Mouse (Mus musculus) stomach, embryonic 14.5 days (tissue): ENCODE measurements around the gene Uspl1. TPM values are rescaled to one million over a fixed set of nuclear protein-coding genes. Genes with fewer than 3 reads are reported as not detected.

Experiments used
- ATAC-seq: fragments of 200-750 bp; cut with Nextera tagmentation; 2 replicates; pipeline ENCODE4 v1.8.0; 2017; ENCODE audit warnings: low read depth, moderate TSS enrichment; ENCODE audit not compliant: insufficient number of reproducible peaks, insufficient read depth, low FRiP score
- H3K27ac ChIP-seq: fragments of 300-500 bp; sonication (generic); 2 replicates; pipeline ENCODE4 v1.5.1; 2014; ENCODE audit warnings: mild to moderate bottlenecking, low read length, moderate library complexity, mixed read lengths
- H3K27me3 ChIP-seq: fragments of 300-500 bp; sonication (generic); 2 replicates; pipeline ENCODE4 v1.6.1; 2014; ENCODE audit warnings: low read length, control low read depth, mixed read lengths; ENCODE audit not compliant: control insufficient read depth, insufficient read depth
- H3K36me3 ChIP-seq: fragments of 300-500 bp; sonication (generic); 2 replicates; pipeline ENCODE4 v1.6.1; 2014; ENCODE audit warnings: mild to moderate bottlenecking, control low read depth, low read length, moderate library complexity, mixed read lengths; ENCODE audit not compliant: control insufficient read depth, insufficient read depth
- H3K4me1 ChIP-seq: fragments of 300-500 bp; sonication (generic); 2 replicates; pipeline ENCODE4 v1.6.1; 2014; ENCODE audit warnings: low read length, control low read depth, mixed read lengths; ENCODE audit not compliant: control insufficient read depth, insufficient read depth
- H3K4me2 ChIP-seq: fragments of 300-500 bp; sonication (generic); replicated peaks from 2 replicates; pipeline ENCODE4 v1.6.1; 2014; ENCODE audit warnings: low read depth, low read length, control low read depth
- H3K4me3 ChIP-seq: fragments of 300-500 bp; sonication (generic); 2 replicates; pipeline ENCODE4 v1.5.1; 2014; ENCODE audit warnings: low read depth, low read length, control low read depth
- H3K9ac ChIP-seq: fragments of 300-500 bp; sonication (generic); replicated peaks from 2 replicates; pipeline ENCODE4 v1.6.1; 2014; ENCODE audit warnings: low read depth, mild to moderate bottlenecking, control low read depth, low read length, moderate library complexity, mixed read lengths
- H3K9me3 ChIP-seq: fragments of 300-500 bp; sonication (generic); 2 replicates; pipeline ENCODE4 v1.6.1; 2016; ENCODE audit warnings: low read depth, low read length, control low read depth; ENCODE audit not compliant: control insufficient read depth
- WGBS: fragments of 180-500 bp; shearing (Covaris S2); extraction: QIAGEN DNeasy Blood & Tissue Kit; methylation state at CpG from one replicate; pipeline ENCODE4 v1.1.7; 2014; 5-methylcytosine and 5-hydroxymethylcytosine counted together
- polyA plus RNA-seq: library from polyadenylated mRNA; unstranded; fragments of >200 nt; fragmentation: Nextera tagmentation; extraction: Ambion mirVana; gene quantifications from 2 replicates; pipeline ENCODE4 v1.2.1, GENCODE M21; 2014

Gene Uspl1
- polyA plus RNA-seq, 1 experiment from 2014 or later: 54.4 TPM

GRCm38 (mm10) chr5:149196611-149197010 is 12.5 kb downstream of the Uspl1 start:
- no peak for ATAC-seq
- Histone ChIP-seq H3K36me3 (peaks cover 66% of the 10 kb centered on the region), H3K27ac (no peak overlapping the region), H3K4me1 (peaks cover 5% of the 10 kb centered on the region), H3K9me3 (no peaks in the 10 kb centered on the region), H3K4me3 (no peak overlapping the region), H3K4me2 (no peak overlapping the region), H3K27me3 (no peaks in the 10 kb centered on the region), H3K9ac (no peak overlapping the region)
- 3% methylated on average over 1 of the region's 1 CpGs for WGBS

GRCm38 (mm10) chr5:149198782-149199181 is 14.6 kb downstream of the Uspl1 start:
- Histone ChIP-seq H3K4me1 (peaks cover 5% of the 10 kb centered on the region), H3K9ac (no peak overlapping the region), H3K36me3 (peaks cover 70% of the 10 kb centered on the region), H3K4me3 (no peak overlapping the region), H3K27me3 (no peaks in the 10 kb centered on the region), H3K4me2 (no peak overlapping the region), H3K27ac (no peak overlapping the region), H3K9me3 (no peaks in the 10 kb centered on the region)
- 93% methylated on average over 1 of the region's 1 CpGs for WGBS
- ATAC-seq: no peak

GRCm38 (mm10) chr5:149202941-149203340 is 18.8 kb downstream of the Uspl1 start:
- Histone ChIP-seq H3K4me3 (no peak overlapping the region), H3K9ac (no peak overlapping the region), H3K4me2 (no peak overlapping the region), H3K9me3 (no peaks in the 10 kb centered on the region), H3K4me1 (no peaks in the 10 kb centered on the region), H3K27me3 (no peaks in the 10 kb centered on the region), H3K36me3 (peaks cover 63% of the 10 kb centered on the region), H3K27ac (no peak overlapping the region)
- 77% methylated on average over 5 of the region's 5 CpGs for WGBS
- no peak for ATAC-seq

- Histone ChIP-seq H3K27me3 (no peaks in the 10 kb centered on the region), H3K4me1 (no peaks in the 10 kb centered on the region), H3K4me2 (no peak overlapping the region), H3K9me3 (no peaks in the 10 kb centered on the region), H3K36me3 (peaks cover 64% of the 10 kb centered on the region), H3K4me3 (no peak overlapping the region), H3K9ac (no peak overlapping the region), H3K27ac (no peak overlapping the region)
- WGBS: 87% methylated on average over 4 of the region's 4 CpGs
- ATAC-seq: no peak
Measured at GRCm38 (mm10) chr5:149203796-149204375, 19.7 kb downstream of the Uspl1 start.

- Histone ChIP-seq H3K4me3 (no peak overlapping the region), H3K27ac (no peak overlapping the region), H3K9ac (no peak overlapping the region), H3K27me3 (no peaks in the 10 kb centered on the region), H3K4me1 (no peaks in the 10 kb centered on the region), H3K4me2 (no peak overlapping the region), H3K36me3 (peaks cover 57% of the 10 kb centered on the region), H3K9me3 (no peaks in the 10 kb centered on the region)
- no peak for ATAC-seq
- WGBS: 88% methylated on average over 7 of the region's 7 CpGs
Measured at GRCm38 (mm10) chr5:149204822-149205221, 20.7 kb downstream of the Uspl1 start.

- Histone ChIP-seq H3K9me3 (no peaks in the 10 kb centered on the region), H3K4me2 (no peak overlapping the region), H3K27ac (no peak overlapping the region), H3K36me3 (peaks cover 59% of the 10 kb centered on the region), H3K4me1 (no peaks in the 10 kb centered on the region), H3K4me3 (no peak overlapping the region), H3K9ac (no peak overlapping the region), H3K27me3 (no peaks in the 10 kb centered on the region)
- ATAC-seq: no peak
- WGBS: 73% methylated on average over 8 of the region's 8 CpGs
Measured at GRCm38 (mm10) chr5:149205265-149205664, 21.1 kb downstream of the Uspl1 start.

GRCm38 (mm10) chr5:149206286-149206685 is 22.1 kb downstream of the Uspl1 start:
- no peak for ATAC-seq
- no peaks in the 10 kb centered on the region for H3K9me3 ChIP-seq
- no peak overlapping the region for H3K9ac ChIP-seq
- H3K4me1 ChIP-seq: no peaks in the 10 kb centered on the region
- H3K27ac ChIP-seq: no peak overlapping the region
- peaks cover 62% of the 10 kb centered on the region for H3K36me3 ChIP-seq
- WGBS: 87% methylated on average over 5 of the region's 5 CpGs
- H3K27me3 ChIP-seq: no peaks in the 10 kb centered on the region
- no peak overlapping the region for H3K4me2 ChIP-seq
- no peak overlapping the region for H3K4me3 ChIP-seq

GRCm38 (mm10) chr5:149207661-149208060 is 23.5 kb downstream of the Uspl1 start:
- H3K4me2 ChIP-seq: no peak overlapping the region
- no peak overlapping the region for H3K27ac ChIP-seq
- ATAC-seq: no peak
- 73% methylated on average over 6 of the region's 6 CpGs for WGBS
- H3K9ac ChIP-seq: no peak overlapping the region
- H3K9me3 ChIP-seq: no peaks in the 10 kb centered on the region
- no peak overlapping the region for H3K4me3 ChIP-seq
- H3K36me3 ChIP-seq: peaks cover 56% of the 10 kb centered on the region
- no peaks in the 10 kb centered on the region for H3K4me1 ChIP-seq
- H3K27me3 ChIP-seq: no peaks in the 10 kb centered on the region

- WGBS: 69% methylated on average over 7 of the region's 7 CpGs
- H3K27me3 ChIP-seq: no peaks in the 10 kb centered on the region
- no peak overlapping the region for H3K9ac ChIP-seq
- ATAC-seq: no peak
- H3K4me2 ChIP-seq: no peak overlapping the region
- no peaks in the 10 kb centered on the region for H3K9me3 ChIP-seq
- H3K4me3 ChIP-seq: no peak overlapping the region
- peaks cover 55% of the 10 kb centered on the region for H3K36me3 ChIP-seq
- H3K4me1 ChIP-seq: no peaks in the 10 kb centered on the region
- no peak overlapping the region for H3K27ac ChIP-seq
Measured at GRCm38 (mm10) chr5:149208776-149209175, 24.6 kb downstream of the Uspl1 start.
